Mouse (Mus musculus) right cerebral cortex, adult 2 months (tissue): ENCODE measurements around the gene Olfr435.
"Not testable (repeated sequence)": the region's sequence is repeated elsewhere in the genome, so short reads cannot be mapped to it uniquely, and the experiment has no call there.

Experiments
- DNase-seq, 2 experiments: peaks; one replicate each; pipeline ENCODE4 v3.0.0; 2021 to 2022; ENCODE audit warnings: low spot score in 2 of 2

Olfr435 gene

GRCm38 (mm10) chr6:43196781-43197180, at the start of gene Olfr435:
Olfr435 (plus strand) TSS chr6:43197146.
- no peak for DNase-seq

DNA sequence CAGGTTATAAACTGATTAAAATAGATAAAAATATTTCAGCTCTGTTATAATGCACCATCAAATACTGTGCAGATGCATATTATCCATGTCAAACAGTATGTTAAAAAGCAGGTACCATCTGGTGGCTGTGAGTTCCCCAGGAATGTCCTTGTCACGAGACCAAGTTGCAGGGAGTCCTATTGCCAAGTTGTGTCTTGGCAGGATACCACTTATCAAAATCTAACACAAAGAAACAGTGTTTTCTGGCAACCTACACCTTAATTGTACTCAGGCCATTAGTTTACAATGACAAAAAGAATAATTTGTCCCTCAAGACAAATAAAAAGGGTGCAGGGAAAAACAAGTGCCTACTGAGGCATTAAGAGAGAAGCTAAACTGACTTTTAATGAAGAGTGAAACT, 37.4 kb upstream of the Olfr435 start:
- DNase-seq: no peak

- no peak for DNase-seq
These were observed 34.0 kb upstream of the Olfr435 start, which contains the start of gene Olfr437 for GRCm38 (mm10) chr6:43162982-43163381. Olfr437 (plus strand) TSS chr6:43163282.

DNA sequence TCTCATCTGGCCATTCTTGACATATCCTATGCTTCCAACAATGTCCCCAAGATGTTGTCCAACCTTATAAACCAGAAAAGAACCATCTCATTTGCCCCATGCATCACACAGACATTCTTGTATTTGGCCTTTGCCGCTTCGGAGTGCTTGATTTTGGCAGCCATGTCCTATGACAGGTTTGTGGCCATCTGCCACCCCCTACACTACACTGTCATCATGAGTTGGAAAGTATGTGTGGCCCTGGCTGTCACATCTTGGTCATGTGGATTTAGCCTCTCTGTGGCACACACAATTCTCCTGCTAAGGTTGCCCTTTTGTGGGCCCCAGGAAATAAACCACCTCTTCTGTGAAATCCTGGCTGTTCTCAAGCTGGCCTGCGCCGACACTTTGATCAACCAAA, 29.7 kb upstream of the Olfr435 start:
- no peak for DNase-seq

GRCm38 (mm10) chr6:43171840-43172239, 25.1 kb upstream of the Olfr435 start, which contains the start of gene Olfr13:
Olfr13 (plus strand) TSS chr6:43172140.
- DNase-seq: no peak

- DNase-seq: no peak
These were observed 18.8 kb upstream of the Olfr435 start for GRCm38 (mm10) chr6:43178129-43178528.

DNA sequence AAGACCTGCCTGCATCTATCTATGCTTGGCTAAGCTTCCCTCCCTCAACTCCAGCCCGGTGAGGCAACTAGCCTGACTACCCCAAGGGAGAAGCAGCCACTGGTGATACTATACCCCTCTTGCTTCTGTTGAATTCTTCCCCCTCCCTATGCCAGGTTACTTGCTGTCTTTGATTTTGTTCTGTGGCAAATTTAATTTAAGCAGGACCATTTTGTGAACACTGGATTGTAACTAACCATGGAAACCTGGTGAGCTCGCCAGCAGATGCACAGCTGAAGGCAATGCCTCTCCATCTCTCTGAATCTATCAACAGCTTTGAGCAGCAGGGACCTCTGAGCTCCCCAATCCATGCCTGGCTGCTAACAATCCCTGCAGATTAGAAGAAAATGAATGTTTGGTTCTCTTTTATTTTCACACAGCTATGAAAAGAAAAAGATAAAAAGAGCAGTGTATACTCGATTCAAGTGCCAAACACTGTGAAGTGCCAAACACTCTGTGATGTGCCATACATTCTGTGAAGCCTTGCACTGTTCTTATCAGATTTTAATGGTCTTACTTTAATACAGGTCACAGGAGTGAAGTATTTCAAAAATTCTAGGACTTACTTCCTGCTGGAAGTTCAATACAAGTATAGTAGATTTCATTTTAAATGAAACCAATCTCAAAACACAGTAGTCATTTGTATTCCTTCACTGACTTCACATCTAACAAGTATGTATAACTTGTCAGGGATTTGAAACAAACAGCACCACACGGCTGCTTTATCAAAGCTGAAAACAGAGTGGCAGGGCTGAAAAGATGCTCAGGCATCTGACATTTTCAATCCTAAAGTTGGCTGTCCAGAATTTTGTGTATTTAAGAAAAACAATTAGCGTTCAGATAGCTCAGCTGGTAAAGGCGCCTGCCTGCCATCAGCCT, 18.1 kb upstream of the Olfr435 start:
- DNase-seq: peak in 1 of 2 experiments; percentile 5

GRCm38 (mm10) chr6:43190986-43191385, 6.0 kb upstream of the Olfr435 start:
- DNase-seq: no peak

DNA sequence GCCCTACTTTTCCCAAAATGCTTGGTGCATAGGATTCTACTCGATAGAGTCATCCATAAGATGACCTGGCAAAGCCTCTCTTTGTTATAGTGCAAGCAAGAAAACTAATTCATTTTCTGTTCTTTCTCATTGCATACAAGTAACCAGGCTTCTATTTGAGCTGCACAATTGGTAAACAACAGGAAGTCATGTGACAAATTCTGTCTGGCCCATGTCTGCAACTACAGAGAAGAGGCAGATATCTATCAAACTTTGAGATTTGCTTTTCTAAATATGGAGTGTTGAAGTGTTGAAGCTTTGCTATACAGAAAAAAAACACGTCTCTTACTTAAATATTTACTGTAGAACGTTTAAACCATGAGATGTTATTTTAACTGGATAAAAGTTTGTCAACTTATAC, 1.1 kb downstream of the Olfr435 start:
- DNase-seq: no peak

DNA sequence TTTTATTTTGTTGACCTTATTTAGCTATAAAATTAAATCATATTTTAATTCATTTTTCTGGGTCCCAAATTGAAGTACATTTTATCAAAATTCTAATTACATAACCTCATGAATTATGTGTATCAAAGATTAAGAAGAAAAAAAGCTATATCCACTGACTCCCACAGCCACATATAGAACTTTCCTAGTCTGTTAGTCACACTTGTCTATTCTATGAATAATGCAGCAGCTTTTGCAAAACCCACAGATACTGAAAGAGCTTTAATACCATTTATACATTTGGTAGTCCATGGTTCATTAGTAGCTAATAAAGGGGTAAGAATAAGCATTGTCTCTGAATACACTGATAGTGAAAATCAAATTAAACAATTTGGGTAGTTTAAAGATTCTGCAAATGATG, 5.8 kb downstream of the Olfr435 start:
- DNase-seq: no peak

DNA sequence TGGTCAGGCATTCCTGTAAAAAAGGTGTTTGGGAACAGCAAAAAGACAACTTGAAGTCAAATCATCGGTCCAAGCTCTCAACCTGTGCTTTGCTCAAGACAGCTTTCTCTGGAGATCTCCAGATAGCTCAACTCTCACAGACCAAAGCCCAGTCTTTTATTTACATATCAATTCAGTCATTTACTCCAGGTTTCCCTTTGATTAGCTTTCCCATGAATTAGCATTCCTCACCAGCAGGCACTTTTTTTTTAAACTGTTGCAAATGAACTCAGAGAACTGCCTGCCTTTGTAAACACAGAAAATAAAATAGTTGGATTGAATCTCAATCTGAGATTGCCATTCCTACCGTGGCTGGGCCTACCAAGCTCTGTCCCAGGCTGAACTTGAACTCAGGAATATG, 8.4 kb downstream of the Olfr435 start:
- no peak for DNase-seq

DNA sequence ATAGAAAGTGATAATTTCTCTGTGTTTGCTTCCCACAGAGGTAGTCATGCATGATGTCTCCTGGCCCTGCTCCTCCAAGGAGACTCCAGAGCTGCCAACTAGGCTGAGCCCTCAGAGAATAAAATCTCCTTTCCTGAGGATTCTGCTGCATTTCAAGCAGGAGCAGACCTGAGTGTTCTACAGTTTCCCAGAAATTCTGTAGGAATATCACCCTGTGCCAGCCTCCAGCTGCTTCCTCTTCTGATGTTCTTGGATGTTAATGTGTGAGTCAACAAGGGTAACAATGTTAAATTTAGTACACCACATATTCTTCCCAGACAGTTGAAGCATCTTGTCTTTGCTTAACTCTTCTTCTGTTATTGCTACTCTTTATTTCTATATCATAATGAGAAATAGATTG, 15.9 kb downstream of the Olfr435 start, which contains the start of gene Olfr434:
Olfr434 (plus strand) TSS at position 149 of the 400 bp plus-strand sequence.
- peak; percentile 19 to 51 for DNase-seq

GRCm38 (mm10) chr6:43231255-43231654, 34.3 kb downstream of the Olfr435 start, which contains the start of gene Olfr47:
Olfr47 (plus strand) TSS chr6:43231529.
- DNase-seq: not testable (repeated sequence)

- DNase-seq: no peak
These were observed 45.1 kb downstream of the Olfr435 start for GRCm38 (mm10) chr6:43242061-43242460.

DNA sequence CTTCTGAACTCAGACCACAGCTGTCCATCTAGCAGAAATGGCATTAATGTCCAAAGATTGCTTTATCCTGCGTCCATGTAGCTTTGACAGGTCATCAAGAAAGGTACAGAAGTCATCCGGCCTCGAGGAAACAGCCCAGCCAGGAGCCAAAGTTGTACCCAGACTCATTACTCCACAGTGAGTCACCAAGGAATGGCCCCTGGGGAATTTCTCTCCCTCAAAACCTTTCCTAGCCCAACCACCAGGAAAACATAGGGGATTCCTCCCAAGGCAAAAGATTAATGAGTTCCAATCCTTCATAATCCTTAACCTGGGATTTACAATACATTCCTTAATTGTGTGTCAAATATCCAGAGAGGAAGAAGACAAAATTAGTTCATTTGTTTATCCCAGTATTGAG, 50.5 kb downstream of the Olfr435 start:
- DNase-seq: no peak

GRCm38 (mm10) chr6:43252994-43253393, 56.0 kb downstream of the Olfr435 start:
- no peak for DNase-seq
